Mouse (Mus musculus): ENCODE results near the gene 4930544G11Rik.

Gene 4930544G11Rik

DNA sequence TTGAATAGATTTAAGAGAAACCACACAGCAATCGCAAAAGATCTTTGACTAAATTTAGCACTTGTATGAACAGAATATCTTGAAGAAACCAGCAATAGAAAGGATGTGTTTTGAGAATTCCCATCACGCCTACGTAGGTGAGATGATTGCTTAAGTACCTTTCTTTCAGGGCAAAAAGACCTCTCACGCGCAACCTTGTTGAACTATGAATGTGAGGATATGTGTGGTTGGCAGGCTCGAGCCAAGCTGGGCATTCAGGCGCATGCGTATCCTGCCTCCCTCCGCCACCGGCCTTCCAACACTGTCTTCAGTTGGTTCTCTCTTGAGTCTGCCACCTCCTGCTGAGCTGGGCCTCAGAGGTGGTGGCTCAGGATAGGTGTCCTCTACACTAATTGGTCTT lies at the start of gene 4930544G11Rik:
Gene 4930544G11Rik, plus strand, starts transcription at position 301 of the 400 bp plus-strand sequence.
- no peak for DNase-seq (ENCODE audit: low spot score in 2 of 2)

DNA sequence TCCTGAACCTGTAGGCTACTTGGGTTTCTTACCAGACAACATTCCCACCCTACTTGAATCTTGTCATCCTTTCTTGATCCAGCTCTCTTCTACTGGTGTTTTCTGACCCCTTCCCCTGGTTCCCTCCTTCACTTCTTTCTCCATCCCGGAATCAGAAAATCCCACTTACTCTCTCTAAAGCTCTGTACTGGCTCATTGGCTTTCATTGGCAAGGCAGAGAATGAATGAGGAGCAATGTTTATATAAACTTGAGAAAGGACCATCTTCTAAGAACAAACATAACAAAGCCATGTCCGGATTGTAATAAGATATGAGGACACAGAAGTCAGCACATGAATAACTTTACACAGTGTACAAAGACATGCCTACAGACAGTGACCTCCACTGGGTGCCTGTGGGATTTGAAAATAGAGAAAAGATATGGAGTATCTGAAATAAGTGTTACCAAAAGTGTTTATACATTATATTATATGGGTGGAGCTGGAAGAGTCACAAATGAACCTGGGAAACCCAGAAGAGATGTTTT lies 45.7 kb upstream of the 4930544G11Rik start:
- DNase-seq (ENCODE audit: low spot score in 2 of 2): no peak

DNA sequence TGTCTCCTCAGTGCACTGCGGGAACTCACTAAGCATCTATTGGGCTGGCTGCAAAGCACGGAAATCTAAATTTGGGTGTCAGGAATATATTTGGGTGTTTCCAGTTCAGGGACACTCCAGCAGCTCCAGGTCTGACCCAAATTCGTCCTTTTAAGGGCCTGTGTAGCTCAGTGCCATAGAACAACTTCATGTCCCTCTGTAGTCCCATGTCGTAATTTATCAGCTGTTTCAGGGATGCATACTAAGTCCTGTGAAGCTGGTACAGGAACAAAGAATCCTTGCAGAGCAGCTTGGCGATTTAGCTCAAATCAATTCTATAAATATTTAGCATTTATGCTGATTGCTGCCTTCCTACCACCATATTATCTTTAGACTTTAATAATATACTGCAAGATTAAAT lies 37.0 kb upstream of the 4930544G11Rik start:
- no peak for DNase-seq (ENCODE audit: low spot score in 2 of 2)

DNA sequence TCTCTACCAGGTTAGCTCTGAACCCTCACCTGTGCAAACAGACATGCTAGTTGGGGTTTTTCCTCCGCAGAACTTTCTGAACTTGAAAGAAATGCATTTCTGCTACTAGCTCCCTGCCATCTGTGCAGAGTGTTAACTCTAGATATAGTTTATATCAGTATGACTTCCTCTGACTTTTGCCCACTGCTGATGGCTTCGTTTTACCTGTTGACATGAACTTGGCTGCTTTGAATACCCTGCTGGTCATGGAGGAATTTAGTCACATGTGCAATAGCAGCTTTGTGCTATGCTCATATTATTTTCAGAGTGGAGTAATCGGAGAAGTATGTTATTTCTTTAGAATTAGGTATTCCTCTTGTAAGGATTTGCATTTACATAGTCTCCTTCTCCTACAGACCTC lies 30.7 kb upstream of the 4930544G11Rik start:
- DNase-seq (ENCODE audit: low spot score in 2 of 2): no peak

DNA sequence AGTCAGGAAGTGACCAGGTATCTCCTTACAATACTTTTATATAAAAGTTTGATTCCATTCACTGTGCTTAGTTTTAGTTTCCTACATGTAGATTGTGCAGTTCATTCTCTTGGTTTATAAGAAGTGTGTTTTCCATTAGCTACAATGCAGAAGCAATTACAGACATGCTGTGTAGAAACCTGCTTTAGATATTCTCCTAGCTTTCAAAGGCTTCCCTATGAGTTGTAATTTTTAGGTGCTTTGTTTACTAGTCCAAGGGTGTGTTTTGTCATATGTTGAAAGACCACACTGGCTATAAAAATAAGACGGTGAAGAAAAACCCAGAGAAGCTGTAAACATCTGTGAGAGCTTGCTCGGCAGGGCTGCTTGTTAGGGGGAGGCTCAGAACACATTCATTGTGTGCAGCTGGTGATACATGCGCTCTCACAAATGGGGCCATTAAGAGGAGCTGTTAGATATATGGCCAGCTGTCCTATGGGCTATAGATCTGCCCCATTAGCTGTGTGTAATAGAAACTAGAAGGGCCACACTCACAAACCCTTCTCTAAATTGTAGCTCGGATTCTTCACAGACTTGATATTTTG lies 28.8 kb upstream of the 4930544G11Rik start:
- no peak for DNase-seq (ENCODE audit: low spot score in 2 of 2)

DNA sequence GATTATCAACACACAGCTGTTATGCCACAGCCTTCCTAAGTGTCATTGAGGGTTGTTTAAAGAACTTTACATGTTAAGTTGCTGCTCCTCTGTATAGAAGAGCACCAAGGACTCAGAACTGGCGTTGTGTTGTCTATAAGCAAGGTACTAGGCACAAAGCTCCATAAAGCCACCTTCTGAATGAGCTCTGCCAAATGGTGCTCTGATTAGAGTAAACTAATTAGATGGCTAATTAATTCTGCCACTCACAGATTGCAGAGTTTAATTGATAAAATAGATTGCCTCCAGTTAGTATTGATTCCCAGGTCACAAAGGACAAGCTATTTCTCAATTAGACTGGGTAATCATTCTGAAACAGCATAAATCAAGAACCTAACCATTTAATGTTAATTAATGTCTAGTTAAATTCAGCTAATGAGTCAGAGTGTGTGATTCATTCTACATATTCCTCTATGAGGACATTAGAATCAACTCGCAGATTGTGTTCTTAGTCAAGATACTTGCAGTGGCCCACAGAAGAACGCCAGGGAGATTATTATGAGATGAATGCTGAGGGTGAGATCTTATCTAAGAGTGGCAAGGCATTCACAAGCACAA lies 26.6 kb upstream of the 4930544G11Rik start:
- DNase-seq (ENCODE audit: low spot score in 2 of 2): no peak

DNA sequence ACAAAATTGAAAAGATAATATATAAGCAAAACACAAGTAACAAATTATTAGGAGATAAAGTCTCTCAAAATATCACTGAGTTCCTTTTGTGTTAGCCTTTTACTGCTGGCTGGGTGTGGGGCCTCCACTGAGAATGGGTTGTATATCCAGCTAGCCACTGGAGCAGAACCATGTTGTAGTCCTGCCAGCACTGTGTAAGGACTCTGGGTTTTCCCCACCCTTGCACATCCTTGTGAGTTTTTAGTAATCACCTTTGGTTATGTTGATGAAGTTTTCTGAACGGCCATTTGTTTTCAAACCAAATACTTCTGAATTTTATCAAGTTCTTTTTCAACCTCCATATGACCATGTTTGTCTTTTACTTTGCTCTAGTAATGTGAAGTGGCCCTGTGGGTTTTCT lies 21.9 kb upstream of the 4930544G11Rik start:
- no peak for DNase-seq (ENCODE audit: low spot score in 2 of 2)

DNA sequence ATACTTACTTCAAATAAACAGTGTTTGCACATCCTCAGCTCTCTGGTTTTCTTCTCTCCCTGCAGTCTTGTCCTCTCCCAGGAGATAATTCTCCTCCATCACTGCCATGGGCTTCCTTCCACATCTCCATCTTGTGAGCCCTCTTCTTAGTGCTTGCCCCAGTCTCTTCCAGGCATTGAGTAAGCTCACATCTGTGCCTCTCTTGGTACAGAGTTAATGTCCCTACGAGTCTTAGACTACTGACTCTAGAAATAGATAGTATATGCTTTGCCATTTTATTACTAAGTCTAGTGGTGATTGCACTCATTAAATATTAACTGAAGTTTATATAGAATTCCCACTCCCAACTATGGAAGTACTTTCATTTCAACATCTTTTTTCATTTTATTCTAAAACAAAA lies 19.6 kb upstream of the 4930544G11Rik start:
- DNase-seq (ENCODE audit: low spot score in 2 of 2): no peak

DNA sequence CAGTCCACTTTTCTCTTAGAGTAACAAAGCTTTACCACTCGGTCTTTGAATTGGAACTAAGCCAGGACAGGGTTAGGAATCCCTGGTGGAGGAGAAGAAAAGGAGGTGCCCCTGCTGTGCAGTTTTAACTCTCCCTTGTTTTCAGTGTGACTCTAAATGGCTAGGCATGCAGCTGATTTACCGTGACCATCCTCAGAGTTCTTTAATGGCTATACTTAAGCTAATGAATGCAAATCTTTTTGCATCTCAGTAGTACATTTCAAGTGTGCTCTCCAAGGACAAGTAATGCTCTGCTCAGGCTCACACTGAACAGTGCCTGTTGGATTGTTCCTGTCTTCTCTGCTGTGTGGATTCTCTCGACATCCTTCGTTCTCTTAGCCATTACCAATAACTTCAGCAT lies 19.2 kb upstream of the 4930544G11Rik start:
- no peak for DNase-seq (ENCODE audit: low spot score in 2 of 2)

DNA sequence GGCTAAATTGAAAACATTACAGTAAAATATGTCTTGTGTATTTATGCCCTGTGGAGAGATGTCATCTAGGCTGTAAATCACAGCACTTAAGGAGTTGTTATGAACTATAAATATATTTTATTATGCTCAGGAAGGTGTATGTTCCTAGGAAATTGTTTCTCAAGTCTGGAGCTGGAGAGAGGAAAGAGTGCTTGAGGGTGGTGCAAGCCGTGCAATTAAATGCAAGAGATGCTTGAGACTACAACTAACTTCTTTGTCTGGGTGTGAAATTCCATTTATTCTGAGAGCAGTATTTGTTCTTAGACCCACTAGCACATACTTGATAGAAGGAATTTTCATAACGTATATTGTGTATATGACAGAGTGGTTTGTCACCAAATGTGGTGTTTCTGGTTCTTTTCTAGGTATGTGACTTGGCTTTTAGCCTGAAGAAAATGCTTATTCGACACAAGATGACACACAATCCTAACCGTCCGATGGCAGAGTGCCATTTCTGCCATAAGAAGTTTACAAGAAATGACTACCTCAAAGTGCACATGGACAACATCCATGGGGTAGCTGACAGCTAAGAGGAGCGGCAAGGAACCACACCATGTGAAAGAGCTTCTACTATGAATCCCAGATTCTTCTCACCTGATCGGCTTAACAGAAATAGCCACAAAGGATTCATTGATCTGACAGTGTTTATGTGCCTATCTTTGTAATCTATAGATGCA lies 16.7 kb upstream of the 4930544G11Rik start:
- DNase-seq (ENCODE audit: low spot score in 2 of 2): no peak

DNA sequence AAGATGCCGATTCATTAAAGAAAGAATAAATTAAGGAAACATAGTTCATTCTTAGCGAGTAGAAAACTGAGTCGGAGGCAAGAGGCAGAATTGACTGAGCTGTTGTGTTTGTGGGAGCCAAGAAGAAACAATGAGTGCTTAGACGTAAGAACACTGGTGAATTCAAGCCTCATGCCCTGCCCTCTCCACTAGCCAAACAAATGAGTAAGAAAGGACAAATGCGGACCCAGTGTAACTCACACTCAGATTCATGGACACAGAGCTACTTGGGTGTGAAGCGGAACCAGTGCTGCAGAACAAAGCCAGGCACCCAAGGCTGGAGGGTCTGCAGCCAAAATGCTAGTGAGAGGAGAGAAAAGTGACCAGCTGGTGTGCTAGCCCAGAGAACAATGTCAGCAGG lies 1.9 kb upstream of the 4930544G11Rik start:
- no peak for DNase-seq (ENCODE audit: low spot score in 2 of 2)

DNA sequence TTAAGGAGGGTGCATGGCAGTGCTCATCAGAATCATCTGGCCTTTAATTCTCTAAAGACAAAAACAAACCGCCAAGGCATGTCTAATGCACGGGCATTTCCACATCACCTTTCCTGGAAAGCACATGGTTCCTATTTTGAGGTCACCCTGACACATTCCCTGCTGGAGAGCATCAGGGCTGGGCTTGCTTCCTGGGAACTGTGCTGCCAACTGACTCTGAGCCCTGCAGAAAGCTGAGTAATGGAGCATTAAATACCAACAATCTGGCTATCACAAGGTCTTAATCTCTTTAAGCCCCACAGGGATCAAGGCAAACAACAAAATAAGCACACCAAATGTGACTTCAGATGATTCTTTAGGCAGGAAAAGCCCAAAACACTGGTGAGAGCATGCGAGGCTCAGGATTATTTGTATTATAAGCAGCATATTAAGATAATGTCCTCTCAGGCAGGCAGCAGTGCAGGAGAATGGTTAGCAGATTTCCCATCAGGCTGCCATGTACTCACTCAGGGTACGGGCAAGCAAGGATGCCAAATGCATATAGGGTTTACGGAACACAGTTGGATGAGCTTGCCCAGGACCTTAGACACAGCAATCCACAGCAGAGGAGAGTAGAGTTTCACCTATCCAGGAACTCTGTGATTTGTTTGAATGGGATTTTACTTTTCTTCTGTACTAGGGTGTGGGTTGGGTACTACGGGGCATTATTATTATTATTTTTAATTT lies 17.1 kb downstream of the 4930544G11Rik start:
- peak in 1 of 2 experiments; percentile 2 for DNase-seq (ENCODE audit: low spot score in 2 of 2)

DNA sequence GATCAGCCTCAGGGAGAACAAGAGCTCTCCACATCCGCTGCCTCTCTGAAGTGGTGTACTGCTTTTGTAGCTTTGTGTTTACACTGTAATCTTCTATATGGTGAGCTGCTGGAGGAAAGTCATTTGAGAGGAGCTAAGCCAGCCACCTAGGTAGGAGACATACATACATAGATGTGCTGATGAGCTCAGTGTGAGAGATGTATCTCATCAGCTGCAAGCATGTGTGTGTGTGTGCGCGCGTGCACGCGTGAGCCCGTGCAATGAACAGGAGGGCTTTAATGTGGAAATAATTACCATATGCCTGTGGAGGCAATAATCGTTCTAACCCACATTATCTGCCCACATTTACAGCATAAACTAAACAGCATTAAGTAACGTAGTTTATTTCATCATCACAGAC lies 18.0 kb downstream of the 4930544G11Rik start:
- DNase-seq (ENCODE audit: low spot score in 2 of 2): no peak

DNA sequence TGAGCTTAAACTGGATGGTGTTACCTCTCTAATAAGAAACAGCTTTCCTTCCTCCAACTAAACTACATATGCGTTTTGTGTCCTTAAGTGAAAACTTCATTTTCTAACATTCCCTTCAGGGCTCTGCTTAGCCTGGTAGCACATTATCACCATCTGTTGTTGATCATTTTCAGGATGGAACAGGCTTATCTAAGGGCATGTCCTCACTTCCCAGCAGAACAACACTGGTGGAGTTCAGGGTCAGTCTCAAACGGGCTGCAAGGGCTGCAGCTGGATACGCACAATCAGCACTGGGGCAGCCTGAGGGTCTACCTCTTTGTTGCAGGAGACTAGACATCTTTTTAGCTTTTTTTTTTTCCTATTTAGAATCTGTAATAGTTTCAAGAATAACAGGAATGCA lies 39.7 kb downstream of the 4930544G11Rik start:
- no peak for DNase-seq (ENCODE audit: low spot score in 2 of 2)

DNA sequence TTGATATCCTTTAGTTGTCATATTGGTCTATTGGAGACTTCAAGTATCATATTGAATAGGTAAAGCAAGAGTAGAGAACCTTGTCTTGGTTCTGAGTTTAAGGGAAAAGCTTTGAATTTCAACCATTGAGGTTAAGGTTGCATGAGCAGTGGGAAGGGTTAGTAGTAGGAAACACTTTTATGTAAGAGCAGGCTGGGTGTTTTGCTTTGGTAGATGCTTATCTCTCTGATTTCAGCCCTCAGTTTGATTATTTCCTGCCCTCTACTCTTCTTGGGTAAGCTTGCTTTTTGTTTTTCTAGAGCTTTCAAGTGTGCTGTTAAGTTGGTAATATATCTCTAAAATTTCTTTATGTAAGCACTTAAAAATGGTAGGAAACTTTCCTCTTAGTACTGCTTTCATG lies 45.9 kb downstream of the 4930544G11Rik start:
- DNase-seq (ENCODE audit: low spot score in 2 of 2): no peak
